Mouse (Mus musculus) hindbrain, embryonic 12.5 days (tissue): ENCODE results near the gene Dennd5a. TPM values are rescaled to one million over a fixed set of nuclear protein-coding genes. Genes with fewer than 3 reads are reported as not detected.
"Not testable (repeated sequence)": the region's sequence is repeated elsewhere in the genome, so short reads cannot be mapped to it uniquely, and the experiment has no call there.

Experiments
- ATAC-seq: fragments of 200-750 bp; cut with Nextera tagmentation; 2 replicates; pipeline ENCODE4 v1.8.0; 2017; ENCODE audit warnings: moderate TSS enrichment; ENCODE audit not compliant: low FRiP score
- H3K27ac ChIP-seq: fragments of 300-500 bp; sonication (generic); 2 replicates; pipeline ENCODE4 v1.5.1; 2016; ENCODE audit warnings: mild to moderate bottlenecking
- H3K27me3 ChIP-seq: fragments of 300-500 bp; sonication (generic); 2 replicates; pipeline ENCODE4 v1.6.1; 2016; ENCODE audit warnings: mild to moderate bottlenecking
- H3K36me3 ChIP-seq: fragments of 300-500 bp; sonication (generic); 2 replicates; pipeline ENCODE4 v1.6.1; 2016; ENCODE audit warnings: mild to moderate bottlenecking
- H3K4me1 ChIP-seq: fragments of 300-500 bp; sonication (generic); 2 replicates; pipeline ENCODE4 v1.6.1; 2016
- H3K4me2 ChIP-seq: fragments of 300-500 bp; sonication (generic); replicated peaks from 2 replicates; pipeline ENCODE4 v1.6.1; 2016; ENCODE audit warnings: mild to moderate bottlenecking
- H3K4me3 ChIP-seq: fragments of 300-500 bp; sonication (generic); 2 replicates; pipeline ENCODE4 v1.5.1; 2016; ENCODE audit warnings: mild to moderate bottlenecking
- H3K9ac ChIP-seq: fragments of 300-500 bp; sonication (generic); 2 replicates; pipeline ENCODE4 v1.6.1; 2016; ENCODE audit warnings: mild to moderate bottlenecking, moderate library complexity
- H3K9me3 ChIP-seq: fragments of 300-500 bp; sonication (generic); replicated peaks from 2 replicates; pipeline ENCODE4 v1.6.1; 2016; ENCODE audit warnings: mild to moderate bottlenecking
- WGBS: fragments of 180-500 bp; shearing (Covaris S2); methylation state at CpG from one replicate; pipeline ENCODE4 v1.1.7; 2016; 5-methylcytosine and 5-hydroxymethylcytosine counted together
- polyA plus RNA-seq: library from polyadenylated mRNA; unstranded; fragments of >200 nt; fragmentation: Nextera tagmentation; extraction: Ambion mirVana; gene quantifications from 2 replicates; pipeline ENCODE4 v1.2.1, GENCODE M21; 2016

Gene Dennd5a
- polyA plus RNA-seq, 1 experiment from 2014 or later, result 54.4 TPM

DNA sequence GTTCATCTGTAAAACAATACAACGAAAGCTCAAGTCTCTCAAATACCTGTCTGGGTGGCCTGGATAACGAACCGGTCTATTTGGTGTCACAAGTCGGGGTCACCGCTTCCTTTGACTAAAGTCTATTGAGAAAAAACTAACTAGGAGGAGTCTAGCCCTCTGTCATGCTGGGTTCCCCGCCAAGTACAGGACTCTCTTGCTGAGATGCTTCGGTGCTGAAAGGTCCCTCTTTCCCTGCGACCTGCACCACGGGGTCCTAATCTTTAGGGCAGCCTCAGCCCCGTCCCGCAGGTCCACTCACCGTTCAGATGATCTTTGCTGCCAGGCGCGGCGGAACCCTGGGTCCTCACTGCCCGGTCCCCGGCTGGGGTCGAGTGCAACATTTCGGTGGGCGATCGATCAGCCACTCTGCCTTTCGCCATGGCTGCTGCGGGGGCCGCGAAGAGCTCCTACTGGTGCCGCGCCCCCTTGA is 25.4 kb upstream of the Dennd5a start:
- H3K9ac ChIP-seq, result peak overlapping the region; percentile 83
- H3K4me2 ChIP-seq, result peak overlapping the region; percentile 64
- peak overlapping the region; percentile 70 for H3K4me3 ChIP-seq
- no peaks in the 10 kb centered on the region for H3K27me3 ChIP-seq
- ATAC-seq, result peak; percentile 69; the same call in 1 of the 2 replicates
- no peaks in the 10 kb centered on the region for H3K9me3 ChIP-seq
- under 1% methylated on average over 27 of the region's 27 CpGs for WGBS
- peak overlapping the region; percentile 74 for H3K27ac ChIP-seq
- H3K4me1 ChIP-seq, result peaks cover 16% of the 10 kb centered on the region
- H3K36me3 ChIP-seq, result peaks cover 16% of the 10 kb centered on the region

DNA sequence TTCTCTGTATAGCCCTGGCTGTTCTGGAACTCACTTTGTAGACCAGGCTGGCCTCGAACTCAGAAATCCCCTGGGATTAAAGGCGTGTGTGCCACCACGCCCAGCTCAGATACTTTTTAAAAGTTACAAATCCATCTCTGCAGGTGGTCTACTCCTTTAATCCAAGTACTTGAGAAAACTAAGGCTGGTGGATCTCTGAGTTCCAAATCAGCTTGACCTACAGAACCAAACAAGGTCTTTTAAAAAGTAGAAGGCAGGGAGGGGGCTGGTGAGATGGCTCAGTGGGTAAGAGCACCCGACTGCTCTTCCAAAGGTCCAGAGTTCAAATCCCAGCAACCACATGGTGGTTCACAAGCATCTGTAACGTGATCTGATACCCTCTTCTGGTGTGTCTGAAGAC is 24.3 kb upstream of the Dennd5a start:
- H3K4me2 ChIP-seq, result peak overlapping the region; percentile 64
- peaks cover 26% of the 10 kb centered on the region for H3K36me3 ChIP-seq
- H3K9ac ChIP-seq, H3K4me3 ChIP-seq, ATAC-seq, H3K9me3 ChIP-seq, H3K27me3 ChIP-seq, H3K27ac ChIP-seq: not testable (repeated sequence)
- WGBS, result 80% methylated on average over 5 of the region's 5 CpGs
- H3K4me1 ChIP-seq, result peaks cover 16% of the 10 kb centered on the region

DNA sequence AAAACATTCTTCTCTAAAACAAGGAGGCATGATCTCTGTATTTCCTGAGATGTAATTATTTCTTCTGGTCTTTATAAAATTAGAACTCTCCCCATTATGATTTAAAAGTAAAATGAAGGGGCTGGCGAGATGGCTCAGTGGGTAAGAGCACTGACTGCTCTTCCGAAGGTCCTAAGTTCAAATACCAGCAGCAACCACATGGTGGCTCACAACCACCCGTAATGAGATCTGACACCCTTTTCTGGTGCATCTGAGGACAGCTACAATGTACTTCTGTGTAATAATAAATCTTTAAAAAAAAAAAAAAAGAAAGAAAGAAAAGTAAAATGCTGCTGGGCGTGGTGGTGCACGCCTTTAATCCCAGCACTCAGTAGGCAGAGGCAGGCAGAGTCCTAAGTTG is 16.9 kb upstream of the Dennd5a start:
- not testable (repeated sequence) for H3K4me1 ChIP-seq, H3K9ac ChIP-seq, H3K27ac ChIP-seq, ATAC-seq, H3K4me2 ChIP-seq, H3K9me3 ChIP-seq, H3K27me3 ChIP-seq, H3K4me3 ChIP-seq
- WGBS, result 73% methylated on average over 5 of the region's 5 CpGs
- H3K36me3 ChIP-seq, result peaks cover 60% of the 10 kb centered on the region

DNA sequence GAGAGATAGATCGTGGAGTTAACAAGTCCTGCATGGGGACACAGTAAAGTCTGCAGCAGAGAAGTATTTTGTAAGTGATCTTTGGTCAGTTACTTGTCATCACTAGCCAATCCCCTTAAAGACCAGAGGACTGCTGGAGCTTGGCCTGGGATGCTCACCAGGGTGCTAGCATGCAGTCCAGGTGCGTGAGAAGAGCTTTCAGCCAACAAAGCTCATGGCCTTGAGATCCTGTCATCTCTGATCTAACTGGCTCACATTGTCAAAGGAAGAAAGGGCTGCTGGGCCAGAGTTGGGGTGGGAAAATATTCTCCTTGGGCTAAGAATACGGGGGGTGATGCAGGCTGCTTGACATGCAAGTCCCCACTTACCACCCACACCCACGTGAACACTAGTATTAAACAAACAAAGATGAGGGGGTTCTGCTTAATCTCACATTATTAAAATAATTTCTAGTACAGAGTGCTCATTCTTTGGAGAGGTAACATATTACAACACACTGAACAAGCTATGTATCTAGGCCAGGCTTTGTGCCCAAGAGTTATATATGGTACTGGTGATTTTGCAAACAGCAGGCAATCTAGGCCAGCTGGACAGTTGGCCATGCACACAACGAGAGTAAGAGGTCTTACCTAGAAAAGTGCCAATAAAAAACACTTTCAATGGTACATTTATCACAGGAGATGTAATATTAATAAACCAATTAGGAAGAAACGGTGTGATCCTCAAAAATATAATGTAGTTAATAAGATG is 15.9 kb upstream of the Dennd5a start:
- Histone ChIP-seq H3K36me3 (peaks cover 51% of the 10 kb centered on the region), H3K9ac (no peak overlapping the region)
- ATAC-seq, result no peak

DNA sequence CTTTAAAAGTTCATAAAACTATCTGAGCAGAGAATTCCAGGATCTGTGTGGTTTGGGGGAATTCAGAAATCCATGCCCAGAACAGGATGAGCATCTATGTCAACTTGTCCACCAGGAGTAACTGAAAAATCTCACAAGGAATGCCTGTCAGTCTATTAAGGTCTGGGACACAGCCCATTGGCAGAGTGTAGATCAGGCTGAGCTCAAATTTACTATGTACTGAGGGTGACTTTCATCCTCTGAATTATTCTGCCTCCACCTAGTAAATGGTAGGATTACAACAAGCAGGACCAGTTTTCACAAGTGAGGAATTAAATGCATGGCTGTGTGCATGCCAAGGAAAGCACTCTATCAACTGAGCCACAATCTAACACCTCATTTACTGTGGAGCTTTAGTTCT is 9.3 kb upstream of the Dennd5a start:
- no peaks in the 10 kb centered on the region for H3K27me3 ChIP-seq
- ATAC-seq, result no peak

More for the DNA sequence above, 15.9 kb upstream of the Dennd5a start:
- Histone ChIP-seq H3K4me1 (no peaks in the 10 kb centered on the region), H3K4me2 (no peak overlapping the region), H3K4me3 (no peak overlapping the region), H3K27me3 (no peaks in the 10 kb centered on the region), H3K9me3 (no peaks in the 10 kb centered on the region), H3K27ac (no peak overlapping the region)
- WGBS, result 94% methylated on average over 6 of the region's 6 CpGs

DNA sequence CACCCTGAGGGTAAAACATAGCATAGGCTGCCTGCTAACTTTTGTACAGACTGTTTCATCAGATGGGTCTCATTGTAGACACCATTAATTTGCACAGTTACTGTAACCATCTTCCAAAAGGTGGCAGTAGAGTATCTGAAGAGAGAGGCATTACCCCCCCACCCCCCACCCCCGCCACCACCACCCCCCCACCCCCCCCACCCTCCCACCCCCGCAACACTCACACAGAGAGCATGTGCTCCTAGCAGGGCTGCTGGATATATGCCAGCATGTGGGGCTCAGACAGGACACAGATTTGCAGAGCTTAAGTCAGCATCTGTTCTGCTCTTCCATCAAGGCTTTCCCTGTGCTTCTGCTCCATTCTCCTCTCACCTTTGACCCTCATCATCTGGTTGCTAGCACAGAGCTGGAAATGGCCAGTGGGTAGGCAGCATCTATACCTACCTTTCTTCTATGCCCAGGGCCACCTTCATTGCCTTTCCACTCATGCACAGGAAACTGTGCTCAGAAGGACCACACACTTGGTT is 8.7 kb upstream of the Dennd5a start:
- no peaks in the 10 kb centered on the region for H3K9me3 ChIP-seq
- H3K9ac ChIP-seq, result no peak overlapping the region
- no peak overlapping the region for H3K4me3 ChIP-seq
- H3K27ac ChIP-seq, result peak overlapping the region; percentile 79
- 10% methylated on average over 2 of the region's 2 CpGs for WGBS
- H3K4me1 ChIP-seq, result peaks cover 12% of the 10 kb centered on the region
- H3K4me2 ChIP-seq, result no peak overlapping the region; the same call in 1 of the 2 replicates
- peak; percentile 89 for ATAC-seq
- peaks cover 4% of the 10 kb centered on the region for H3K36me3 ChIP-seq
- H3K27me3 ChIP-seq, result no peaks in the 10 kb centered on the region

More for the DNA sequence above, 9.3 kb upstream of the Dennd5a start:
- no peaks in the 10 kb centered on the region for H3K9me3 ChIP-seq
- H3K9ac ChIP-seq, result no peak overlapping the region
- H3K4me3 ChIP-seq, result no peak overlapping the region
- peaks cover 12% of the 10 kb centered on the region for H3K4me1 ChIP-seq
- peak overlapping the region; percentile 79 for H3K27ac ChIP-seq
- H3K36me3 ChIP-seq, result peaks cover 4% of the 10 kb centered on the region
- H3K4me2 ChIP-seq, result no peak overlapping the region

DNA sequence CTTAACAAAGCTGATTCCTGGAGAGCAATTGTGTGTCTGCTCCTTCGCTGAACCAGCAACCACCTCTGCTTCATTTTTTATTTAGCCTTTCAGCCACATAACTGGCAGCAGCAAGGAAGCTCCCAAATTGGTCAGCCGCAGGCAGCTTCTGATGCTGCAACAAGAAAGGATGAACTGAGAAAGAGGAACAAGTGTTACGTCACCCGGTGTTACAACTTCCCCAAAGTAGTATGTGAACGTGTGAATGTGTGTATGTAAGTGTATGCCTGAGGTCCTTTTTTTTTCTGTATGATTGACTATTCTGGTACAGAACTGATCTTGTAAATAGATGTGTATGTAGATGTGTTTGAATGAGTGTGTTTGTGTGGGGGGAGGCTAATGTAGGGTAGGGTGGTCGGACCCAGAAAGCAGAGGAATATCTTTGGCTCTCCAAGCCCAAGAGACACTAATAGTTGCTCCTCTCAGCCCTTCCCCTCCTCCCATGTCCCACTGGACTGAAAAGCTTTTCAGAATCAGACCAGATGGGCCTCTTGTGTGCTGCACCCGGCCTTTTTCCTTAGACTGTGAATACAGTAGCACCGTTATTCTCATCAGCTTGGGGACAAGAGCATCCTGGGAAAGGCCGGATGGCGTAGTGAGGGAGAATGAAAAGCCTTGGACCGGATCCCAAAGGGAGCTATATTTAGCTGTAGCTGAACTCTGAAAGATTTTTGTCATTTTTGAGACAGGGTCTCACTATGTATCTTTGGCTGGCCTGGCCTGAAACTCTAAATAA is 7.7 kb upstream of the Dennd5a start:
- peak; percentile 80 for ATAC-seq
- WGBS, result 63% methylated on average over 11 of the region's 11 CpGs
- Histone ChIP-seq H3K4me2 (no peak overlapping the region), H3K27ac (peak overlapping the region; percentile 79), H3K4me3 (no peak overlapping the region), H3K9ac (no peak overlapping the region), H3K4me1 (peaks cover 12% of the 10 kb centered on the region), H3K27me3 (no peaks in the 10 kb centered on the region), H3K36me3 (peaks cover 4% of the 10 kb centered on the region), H3K9me3 (no peaks in the 10 kb centered on the region)

DNA sequence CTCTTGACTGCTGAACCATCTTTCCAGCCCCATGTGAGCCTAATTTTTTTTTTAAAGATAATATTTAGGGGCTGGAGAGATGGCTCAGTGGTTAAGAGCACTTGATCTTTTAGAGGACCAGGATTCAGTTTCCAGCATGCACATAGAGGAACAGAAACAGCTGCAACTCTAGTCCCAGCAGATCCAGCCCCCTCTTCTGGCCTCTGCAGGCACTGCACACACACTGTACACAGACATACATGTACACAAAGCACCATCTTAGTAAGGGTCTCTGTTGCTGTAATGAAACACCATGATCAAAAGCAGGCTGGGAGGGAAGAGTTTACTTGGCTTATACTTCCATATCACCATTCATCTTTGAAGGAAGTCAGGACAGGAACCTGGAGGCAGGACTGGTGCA is 5.4 kb upstream of the Dennd5a start:
- H3K27me3 ChIP-seq, result no peaks in the 10 kb centered on the region
- no peak for ATAC-seq
- no peaks in the 10 kb centered on the region for H3K9me3 ChIP-seq
- no peaks in the 10 kb centered on the region for H3K36me3 ChIP-seq
- no peak overlapping the region for H3K27ac ChIP-seq
- no peak overlapping the region for H3K4me3 ChIP-seq
- no peak overlapping the region for H3K9ac ChIP-seq
- no peak overlapping the region for H3K4me2 ChIP-seq
- peaks cover 16% of the 10 kb centered on the region for H3K4me1 ChIP-seq

DNA sequence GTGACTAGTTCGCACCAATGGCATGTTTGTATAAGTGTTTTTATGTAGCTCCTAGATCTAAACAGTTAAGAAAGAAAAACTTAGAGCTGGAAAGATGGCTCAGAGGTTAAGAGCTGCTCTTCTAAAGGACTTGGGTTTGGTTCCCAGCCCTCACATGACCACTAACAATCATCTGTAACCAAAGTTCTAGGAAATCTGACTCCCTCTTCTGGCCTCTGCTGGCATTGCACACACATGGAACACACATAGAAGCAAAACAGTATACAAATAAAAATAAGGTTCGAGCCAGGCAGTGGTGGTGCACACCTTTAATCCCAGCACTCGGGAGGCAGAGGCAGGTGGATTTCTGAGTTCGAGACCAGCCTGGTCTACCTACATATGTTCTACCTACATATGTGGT is 3.4 kb upstream of the Dennd5a start:
- no peak overlapping the region for H3K27ac ChIP-seq
- peaks cover 19% of the 10 kb centered on the region for H3K4me1 ChIP-seq
- ATAC-seq, result no peak
- no peaks in the 10 kb centered on the region for H3K36me3 ChIP-seq
- H3K4me2 ChIP-seq, result no peak overlapping the region
- no peak overlapping the region for H3K4me3 ChIP-seq
- 95% methylated on average over 4 of the region's 4 CpGs for WGBS
- H3K9ac ChIP-seq, result no peak overlapping the region
- no peaks in the 10 kb centered on the region for H3K27me3 ChIP-seq
- H3K9me3 ChIP-seq, result no peaks in the 10 kb centered on the region

DNA sequence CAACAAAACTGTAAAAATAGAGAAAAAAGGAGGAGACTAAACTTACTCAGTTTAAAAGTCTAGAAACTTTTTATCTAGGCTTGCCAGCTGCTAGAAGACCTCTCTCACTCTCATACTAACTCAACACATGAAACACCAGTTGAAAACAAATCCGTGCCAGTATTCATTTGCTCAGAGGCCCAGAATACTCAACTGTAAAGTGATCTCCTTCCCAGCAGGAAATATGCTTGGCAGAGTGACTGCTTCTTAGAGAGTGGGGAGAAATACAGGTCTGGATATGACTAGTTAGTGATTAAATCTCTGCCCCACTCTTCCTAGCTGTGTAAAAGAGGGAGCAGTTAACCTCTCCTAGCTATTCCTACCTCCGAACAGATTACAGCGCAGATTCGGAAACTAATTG is 2.3 kb upstream of the Dennd5a start:
- no peak overlapping the region for H3K4me3 ChIP-seq
- H3K4me1 ChIP-seq, result peaks cover 25% of the 10 kb centered on the region
- no peaks in the 10 kb centered on the region for H3K9me3 ChIP-seq
- H3K27me3 ChIP-seq, result no peaks in the 10 kb centered on the region
- WGBS, result 83% methylated on average over 4 of the region's 4 CpGs
- no peak overlapping the region for H3K4me2 ChIP-seq
- no peaks in the 10 kb centered on the region for H3K36me3 ChIP-seq
- H3K9ac ChIP-seq, result no peak overlapping the region
- ATAC-seq, result no peak
- H3K27ac ChIP-seq, result no peak overlapping the region

DNA sequence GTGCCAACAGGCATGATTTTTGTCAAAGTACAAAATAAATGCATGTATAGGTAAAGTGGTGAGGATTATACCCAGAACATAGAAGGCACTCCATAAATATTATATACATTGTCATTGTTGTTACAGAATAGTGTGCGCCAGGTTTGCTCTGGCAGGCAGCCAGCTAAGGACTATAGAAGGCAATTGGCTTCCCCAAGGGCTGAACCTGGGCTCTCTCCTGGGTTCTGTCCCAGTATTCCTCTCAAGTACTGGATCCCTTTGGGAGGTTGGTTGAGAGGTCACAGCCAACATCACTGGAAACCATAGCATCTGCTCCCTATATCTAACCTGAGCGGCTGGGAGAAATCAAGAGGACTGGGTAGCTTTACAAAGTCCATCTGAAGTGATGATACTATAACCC is 1.3 kb upstream of the Dennd5a start:
- Histone ChIP-seq H3K27ac (no peak overlapping the region), H3K36me3 (no peaks in the 10 kb centered on the region), H3K27me3 (no peaks in the 10 kb centered on the region), H3K4me3 (no peak overlapping the region), H3K4me2 (no peak overlapping the region), H3K4me1 (peaks cover 28% of the 10 kb centered on the region), H3K9ac (no peak overlapping the region), H3K9me3 (no peaks in the 10 kb centered on the region)
- no peak for ATAC-seq
- 87% methylated on average over 2 of the region's 2 CpGs for WGBS

DNA sequence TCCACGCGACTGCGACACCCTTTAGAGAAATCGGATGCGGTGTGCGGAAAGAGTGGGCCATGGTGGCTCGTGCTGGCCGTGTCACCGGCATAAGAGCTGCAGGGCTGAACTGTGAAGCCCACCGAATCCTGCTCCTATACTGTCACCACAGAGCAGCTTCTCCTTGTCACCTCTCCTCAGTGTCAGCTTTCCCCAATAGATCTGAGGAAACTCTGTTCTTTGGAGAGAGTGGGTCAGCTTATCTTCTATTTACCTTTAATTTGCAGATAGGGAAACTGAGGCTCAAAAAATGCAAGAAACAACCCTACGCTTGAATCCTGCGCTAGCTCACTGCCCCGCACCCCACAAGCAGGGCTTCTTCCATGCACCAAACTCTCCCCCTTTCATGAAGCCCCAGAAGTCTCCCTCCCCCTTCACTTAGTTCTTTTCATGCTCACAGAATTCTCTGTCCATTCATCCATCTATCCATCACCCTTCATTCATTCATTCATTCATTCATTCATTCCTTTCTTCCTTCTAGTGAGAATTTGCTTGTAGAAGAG is 414 bp upstream of the Dennd5a start:
- H3K9ac ChIP-seq, result peak overlapping the region; percentile 95
- no peaks in the 10 kb centered on the region for H3K27me3 ChIP-seq
- peak overlapping the region; percentile 83 for H3K4me2 ChIP-seq
- peak; percentile 83 for ATAC-seq
- H3K27ac ChIP-seq, result peak overlapping the region; percentile 94
- H3K4me3 ChIP-seq, result peak overlapping the region; percentile 95
- 7% methylated on average over 13 of the region's 13 CpGs for WGBS
- no peaks in the 10 kb centered on the region for H3K9me3 ChIP-seq
- peaks cover 28% of the 10 kb centered on the region for H3K4me1 ChIP-seq
- H3K36me3 ChIP-seq, result no peaks in the 10 kb centered on the region
